ENCODE assay signal across 9 mouse cellular contexts in the genomic region with DNA sequence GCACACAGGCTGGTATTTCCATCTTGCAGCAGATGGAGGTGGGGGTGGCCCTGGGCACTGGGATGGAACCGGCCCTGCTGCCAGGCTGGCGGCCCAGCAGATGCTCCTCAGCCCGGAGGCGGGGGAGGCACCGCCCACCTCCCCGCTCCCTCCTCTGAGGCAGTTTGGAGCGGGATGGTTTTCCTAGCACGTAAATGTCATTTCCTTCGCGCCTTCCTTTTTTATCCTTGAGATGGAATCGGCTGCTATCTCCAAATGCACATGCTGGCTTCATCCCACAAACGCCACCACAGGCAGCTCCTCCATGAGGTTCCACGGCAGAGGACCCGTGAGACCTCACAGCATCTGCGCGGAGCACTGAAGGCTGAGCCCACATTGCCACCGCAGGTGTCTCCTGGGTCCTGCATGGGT.
DNase-seq lines count a peak whose midpoint lies in the region; ATAC-seq lines count a peak whose summit lies in the region.
"Had no signal": no experiment of that assay in that cellular context is flagged by ENCODE, and none has a peak within 500 bp of the region (broad histone marks: within the 10 kb centered on the region; RNA-seq: fewer than 3 reads in every experiment).

No protein-coding gene starts in this region.

- H3K4me2 ChIP-seq in forebrain, embryonic 13.5 days, result no peak overlapping the region
- H3K4me2 ChIP-seq in forebrain, embryonic 11.5 days (ENCODE audit: low read depth, low read length, severe bottlenecking), result no peak overlapping the region
- no peak overlapping the region for H3K4me2 ChIP-seq in heart, embryonic 12.5 days

- peak overlapping the region; percentile 71 for H3K27ac ChIP-seq in forebrain, embryonic 13.5 days
- H3K27ac ChIP-seq in forebrain, embryonic 11.5 days (ENCODE audit: low read depth, low read length), result no peak overlapping the region
- no peak overlapping the region for H3K27ac ChIP-seq in limb, embryonic 10.5 days
- H3K27ac ChIP-seq in heart, embryonic 12.5 days (ENCODE audit: poor library complexity, severe bottlenecking), result no peak overlapping the region

- H3K27me3 ChIP-seq in forebrain, embryonic 13.5 days, result no peaks in the 10 kb centered on the region
- no peaks in the 10 kb centered on the region; the same call in 1 of the 2 replicates for H3K27me3 ChIP-seq in forebrain, embryonic 11.5 days (ENCODE audit: control insufficient read depth, insufficient read depth, low read length)
- H3K27me3 ChIP-seq in limb, embryonic 10.5 days (ENCODE audit: low read depth, poor library complexity, severe bottlenecking), result 0 out of 2 replicates have a peak, but pooled peaks cover 1% of the 10 kb centered on the region
- peaks cover 52% of the 10 kb centered on the region for H3K27me3 ChIP-seq in heart, embryonic 12.5 days (replicated peaks)

- H3K4me1 ChIP-seq in forebrain, embryonic 13.5 days, result peaks cover 13% of the 10 kb centered on the region
- no peaks in the 10 kb centered on the region; the same call in 1 of the 2 replicates for H3K4me1 ChIP-seq in forebrain, embryonic 11.5 days (replicated peaks; ENCODE audit: control insufficient read depth, insufficient read depth, low read length)
- H3K4me1 ChIP-seq in limb, embryonic 10.5 days, result peaks cover 38% of the 10 kb centered on the region
- no peaks in the 10 kb centered on the region for H3K4me1 ChIP-seq in heart, embryonic 12.5 days (replicated peaks)

- WGBS in forebrain, embryonic 13.5 days, result 94% methylated on average over 17 of the region's 17 CpGs
- WGBS in forebrain, embryonic 11.5 days, result 94% methylated on average over 17 of the region's 17 CpGs
- 95% methylated on average over 17 of the region's 17 CpGs for WGBS in limb, embryonic 10.5 days
- WGBS in heart, embryonic 12.5 days, result 83% methylated on average over 17 of the region's 17 CpGs

- intact Hi-C loops in left cerebral cortex, postnatal 10 days (cut with DNase I), result loop anchor here (5.0 to 10.0 kb wide), 4 partner anchors 89 to 326 kb away; no protein-coding TSS in a partner anchor

- peak; percentile 75; the same call in 1 of the 2 replicates for ATAC-seq in forebrain, embryonic 13.5 days
- ATAC-seq in forebrain, embryonic 11.5 days (replicated peaks; ENCODE audit: low FRiP score), result no peak
- ATAC-seq in heart, embryonic 12.5 days (ENCODE audit: insufficient number of reproducible peaks, low FRiP score), result no peak

- no peak overlapping the region for H3K9ac ChIP-seq in forebrain, embryonic 13.5 days
- H3K9ac ChIP-seq in forebrain, embryonic 11.5 days (ENCODE audit: low read length), result no peak overlapping the region
- no peak overlapping the region for H3K9ac ChIP-seq in heart, embryonic 12.5 days

- no peaks in the 10 kb centered on the region for H3K36me3 ChIP-seq in forebrain, embryonic 13.5 days (ENCODE audit: poor library complexity, severe bottlenecking)
- H3K36me3 ChIP-seq in forebrain, embryonic 11.5 days (ENCODE audit: control insufficient read depth, insufficient read depth, low read length), result no peaks in the 10 kb centered on the region
- H3K36me3 ChIP-seq in limb, embryonic 10.5 days, result no peaks in the 10 kb centered on the region
- no peaks in the 10 kb centered on the region for H3K36me3 ChIP-seq in heart, embryonic 12.5 days

- no peak for DNase-seq in forebrain, embryonic 11.5 days (ENCODE audit: low spot score)
- peak; percentile 20 for DNase-seq in cerebellum, adult 11 months
- DNase-seq in frontal cortex, postnatal 25 days (ENCODE audit: low spot score in 2 of 2), result peak; percentile 62 to 80
- peak; percentile 86 to 87 for DNase-seq in left cerebral cortex, postnatal 10 days (ENCODE audit: extremely low spot score in 1 of 2, low spot score in 2 of 2)
- no peak for DNase-seq in spleen, postnatal 10 days (ENCODE audit: low spot score in 2 of 2)
- DNase-seq in limb, embryonic 10.5 days (ENCODE audit: low spot score), result no peak

- no peaks in the 10 kb centered on the region for H3K9me3 ChIP-seq in forebrain, embryonic 13.5 days (replicated peaks)
- no peaks in the 10 kb centered on the region; the same call in 1 of the 2 replicates for H3K9me3 ChIP-seq in forebrain, embryonic 11.5 days (ENCODE audit: control insufficient read depth, low read length)
- H3K9me3 ChIP-seq in limb, embryonic 10.5 days (replicated peaks), result no peaks in the 10 kb centered on the region
- H3K9me3 ChIP-seq in heart, embryonic 12.5 days (replicated peaks), result peaks cover 19% of the 10 kb centered on the region

- no peak overlapping the region for H3K4me3 ChIP-seq in forebrain, embryonic 13.5 days
- no peak overlapping the region for H3K4me3 ChIP-seq in forebrain, embryonic 11.5 days (ENCODE audit: low read depth, low read length)
- no peak overlapping the region for H3K4me3 ChIP-seq in limb, embryonic 10.5 days
- no peak overlapping the region for H3K4me3 ChIP-seq in heart, embryonic 12.5 days
- H3K4me3 ChIP-seq: erythroblast, embryonic 14.5 days had no signal

Comparison
In these comparisons a context has a peak if more than half of its experiments do, and no peak if none do; other contexts are left out.
1. DNase-seq: peak in cerebellum, adult 11 months (single experiment), frontal cortex, postnatal 25 days (2 of 2) and left cerebral cortex, postnatal 10 days (2 of 2); none in forebrain, embryonic 11.5 days (single experiment), spleen, postnatal 10 days (0 of 2) and limb, embryonic 10.5 days (single experiment).